Mouse (Mus musculus) ES-Bruce4 (cell line): ENCODE results near the gene Rundc3a. TPM values are rescaled to one million over a fixed set of nuclear protein-coding genes. Genes with fewer than 3 reads are reported as not detected.

Source experiments
- H3K27ac ChIP-seq: 2 replicates; pipeline ENCODE4 v1.5.1; 2012; ENCODE audit warnings: low read length, inconsistent platforms; ENCODE audit not compliant: insufficient read depth
- H3K27me3 ChIP-seq: 2 replicates; pipeline ENCODE4 v1.6.1; 2012; ENCODE audit warnings: mild to moderate bottlenecking, low read length, inconsistent platforms; ENCODE audit not compliant: control insufficient read depth, poor library complexity, insufficient read depth, severe bottlenecking
- H3K36me3 ChIP-seq: 2 replicates; pipeline ENCODE4 v1.6.1; 2012; ENCODE audit warnings: inconsistent platforms, mild to moderate bottlenecking, low read length, moderate library complexity; ENCODE audit not compliant: control insufficient read depth, poor library complexity, insufficient read depth, severe bottlenecking
- H3K4me1 ChIP-seq: one replicate; pipeline ENCODE4 v1.8.1; 2011; ENCODE audit warnings: low read length; ENCODE audit not compliant: control insufficient read depth, insufficient read depth
- H3K4me3 ChIP-seq: 2 replicates; pipeline ENCODE4 v1.5.1; 2011; ENCODE audit warnings: low read depth, mild to moderate bottlenecking, low read length
- H3K9ac ChIP-seq: 2 replicates; pipeline ENCODE4 v1.6.1; 2012; ENCODE audit warnings: low read depth, mild to moderate bottlenecking, inconsistent platforms; ENCODE audit not compliant: poor library complexity, severe bottlenecking
- H3K9me3 ChIP-seq: replicated peaks from 2 replicates; pipeline ENCODE4 v1.6.1; 2012; ENCODE audit warnings: mild to moderate bottlenecking, low read length, inconsistent platforms; ENCODE audit not compliant: control insufficient read depth, poor library complexity, insufficient read depth, severe bottlenecking
- CTCF ChIP-seq: IDR thresholded peaks from one replicate; pipeline ENCODE4 v1.8.1; 2011; ENCODE audit warnings: low read depth, low read length
- EP300 ChIP-seq: IDR thresholded peaks from 2 replicates; pipeline ENCODE4 v1.6.1; 2011; ENCODE audit warnings: low read depth, low read length; ENCODE audit not compliant: insufficient read depth
- POLR2A ChIP-seq: IDR thresholded peaks from one replicate; pipeline ENCODE4 v1.8.1; 2011; ENCODE audit warnings: low read length; ENCODE audit not compliant: insufficient read depth
- polyA plus RNA-seq: library from polyadenylated mRNA; stranded (reverse); fragments of >200 nt; gene quantifications from 2 replicates; pipeline ENCODE4 v1.2.4, GENCODE M21; 2011; ENCODE audit warnings: low read depth; ENCODE audit not compliant: missing spikeins, insufficient read depth, insufficient read length

Rundc3a gene
- 7.0 and 9.5 TPM in 2 replicates for polyA plus RNA-seq

DNA sequence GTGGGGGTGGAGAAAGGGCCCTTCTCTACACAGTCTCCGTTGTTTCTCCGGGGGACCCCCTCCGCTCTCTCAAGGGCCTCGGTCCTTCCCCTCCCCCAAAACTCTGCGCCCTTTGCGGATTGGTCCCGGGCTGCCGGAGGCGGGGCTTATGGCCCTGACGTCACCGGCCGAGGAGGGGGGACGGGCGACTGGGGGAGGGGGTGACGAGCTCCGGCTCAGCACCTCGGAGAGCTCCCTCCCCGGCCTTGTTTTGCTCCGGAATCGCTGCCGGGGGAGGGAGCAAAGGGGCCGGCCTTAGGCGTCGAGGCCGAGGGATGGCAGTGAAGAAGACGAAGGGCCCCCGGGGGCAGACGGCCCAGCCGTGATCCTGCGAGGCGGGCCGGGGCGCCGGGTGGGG lies at the start of gene Rundc3a:
Gene Rundc3a, plus strand, starts transcription at position 166 of the 397 bp plus-strand sequence.
- H3K9ac ChIP-seq: peak within 1 kb of the TSS; percentile 37
- TF ChIP-seq EP300 (no peak), POLR2A (peak; percentile 19), CTCF (no peak)
- no peaks in the 10 kb centered on the region for H3K9me3 ChIP-seq
- no peaks in the 10 kb centered on the region for H3K36me3 ChIP-seq
- H3K4me3 ChIP-seq: peak within 1 kb of the TSS; percentile 80
- H3K27ac ChIP-seq: peak within 1 kb of the TSS; percentile 51
- no peaks in the 10 kb centered on the region for H3K27me3 ChIP-seq
- peaks cover 5% of the 10 kb centered on the region for H3K4me1 ChIP-seq

DNA sequence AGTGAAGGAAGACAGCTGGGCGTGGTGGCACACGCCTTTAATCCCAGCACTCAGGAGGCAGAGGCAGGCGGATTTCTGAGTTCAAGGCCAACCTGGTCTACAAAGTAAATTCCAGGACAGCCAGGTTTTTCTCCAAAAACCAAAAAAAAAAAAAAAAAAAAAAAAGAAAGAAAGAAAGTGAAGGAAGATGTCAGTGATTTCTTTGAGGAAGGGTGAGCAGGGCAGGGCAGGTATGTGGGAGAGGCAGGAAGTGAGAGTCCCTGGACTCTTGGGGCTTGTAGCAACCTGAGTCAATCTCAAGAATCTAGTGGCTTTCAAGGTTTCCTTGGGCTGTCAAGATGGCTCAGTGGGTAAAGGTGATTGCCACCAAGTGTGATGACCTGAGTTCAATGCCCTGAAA lies 48.7 kb upstream of the Rundc3a start:
- H3K27ac ChIP-seq: no peak overlapping the region
- H3K27me3 ChIP-seq: no peaks in the 10 kb centered on the region
- peaks cover 2% of the 10 kb centered on the region for H3K4me1 ChIP-seq
- no peak overlapping the region for H3K4me3 ChIP-seq
- H3K9ac ChIP-seq: no peak overlapping the region
- TF ChIP-seq EP300: no peak
- no peak for TF ChIP-seq CTCF
- TF ChIP-seq POLR2A: no peak
- no peaks in the 10 kb centered on the region for H3K36me3 ChIP-seq
- no peaks in the 10 kb centered on the region for H3K9me3 ChIP-seq

DNA sequence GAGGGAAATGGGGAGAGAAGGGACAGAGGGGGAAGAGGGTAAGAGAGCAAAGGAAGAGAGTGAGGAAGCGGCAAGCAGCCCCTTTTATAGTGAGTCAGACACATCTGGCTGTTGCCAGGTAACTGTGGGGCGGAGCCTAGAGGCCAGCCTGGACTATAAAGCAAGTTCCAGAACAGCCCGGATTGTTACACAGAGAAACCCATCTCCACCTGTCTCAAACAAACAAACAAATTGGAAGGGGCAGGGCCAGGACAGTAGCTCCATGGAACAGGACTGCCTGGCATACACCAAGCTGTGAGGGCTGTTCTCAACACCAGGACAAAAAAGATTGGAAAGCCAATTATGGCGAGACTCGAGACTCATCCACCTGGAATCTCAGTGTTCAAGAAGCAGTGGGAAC lies 46.3 kb upstream of the Rundc3a start:
- peaks cover 4% of the 10 kb centered on the region for H3K4me1 ChIP-seq
- no peak overlapping the region for H3K27ac ChIP-seq
- H3K9me3 ChIP-seq: no peaks in the 10 kb centered on the region
- H3K27me3 ChIP-seq: no peaks in the 10 kb centered on the region
- TF ChIP-seq CTCF (no peak), POLR2A (no peak), EP300 (no peak)
- no peaks in the 10 kb centered on the region for H3K36me3 ChIP-seq
- H3K4me3 ChIP-seq: no peak overlapping the region
- no peak overlapping the region for H3K9ac ChIP-seq

DNA sequence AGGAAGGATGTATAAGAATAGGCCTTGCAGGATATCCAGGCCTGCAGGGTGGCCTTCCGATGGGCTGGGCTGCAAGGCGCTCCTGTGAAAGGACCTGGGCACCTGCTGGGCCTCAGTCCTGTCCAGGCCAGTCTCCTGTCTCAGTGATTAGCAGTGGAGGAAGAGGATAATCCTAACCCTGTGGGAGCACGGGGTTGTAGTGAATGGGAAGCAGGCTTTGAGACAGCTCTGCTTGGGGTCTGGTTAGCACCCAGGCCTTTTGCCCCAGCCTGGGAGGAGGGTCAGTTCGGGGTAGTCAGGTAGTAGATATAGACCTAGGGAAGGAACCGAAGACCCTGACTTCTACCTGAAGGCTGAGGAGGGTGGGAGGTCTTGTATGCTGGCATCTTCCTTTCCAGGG lies 45.5 kb upstream of the Rundc3a start:
- no peak overlapping the region for H3K9ac ChIP-seq
- H3K36me3 ChIP-seq: no peaks in the 10 kb centered on the region
- H3K9me3 ChIP-seq: no peaks in the 10 kb centered on the region
- H3K4me1 ChIP-seq: peaks cover 7% of the 10 kb centered on the region
- TF ChIP-seq EP300: no peak
- no peak for TF ChIP-seq CTCF
- H3K27me3 ChIP-seq: no peaks in the 10 kb centered on the region
- no peak overlapping the region for H3K27ac ChIP-seq
- no peak overlapping the region for H3K4me3 ChIP-seq

DNA sequence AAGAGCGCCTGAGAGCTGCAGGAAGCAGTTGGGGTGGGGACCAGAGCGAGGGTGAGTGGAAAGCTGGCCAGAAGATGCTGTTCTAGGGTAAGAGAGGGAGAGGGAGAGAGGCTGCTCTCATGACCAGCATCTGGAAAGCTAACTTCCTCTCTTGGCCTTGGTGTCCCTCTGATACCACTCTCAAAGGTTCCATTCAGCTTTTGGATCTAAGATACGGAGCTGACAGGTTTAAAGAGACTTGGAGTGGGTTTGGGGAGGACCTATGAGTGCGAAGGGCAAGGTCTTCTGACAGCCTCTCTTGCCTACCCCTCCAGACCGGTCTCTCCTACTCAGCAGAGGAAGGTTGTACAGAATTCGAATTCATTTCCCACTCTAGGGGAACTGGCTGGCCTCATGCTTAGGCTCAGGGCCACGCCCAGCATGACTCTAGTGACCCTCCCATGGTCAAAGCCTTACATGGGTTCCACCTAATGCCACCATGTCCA lies 45.1 kb upstream of the Rundc3a start:
- H3K27ac ChIP-seq: no peak overlapping the region
- H3K9me3 ChIP-seq: no peaks in the 10 kb centered on the region
- no peak for TF ChIP-seq EP300
- no peak for TF ChIP-seq CTCF
- no peak for TF ChIP-seq POLR2A

DNA sequence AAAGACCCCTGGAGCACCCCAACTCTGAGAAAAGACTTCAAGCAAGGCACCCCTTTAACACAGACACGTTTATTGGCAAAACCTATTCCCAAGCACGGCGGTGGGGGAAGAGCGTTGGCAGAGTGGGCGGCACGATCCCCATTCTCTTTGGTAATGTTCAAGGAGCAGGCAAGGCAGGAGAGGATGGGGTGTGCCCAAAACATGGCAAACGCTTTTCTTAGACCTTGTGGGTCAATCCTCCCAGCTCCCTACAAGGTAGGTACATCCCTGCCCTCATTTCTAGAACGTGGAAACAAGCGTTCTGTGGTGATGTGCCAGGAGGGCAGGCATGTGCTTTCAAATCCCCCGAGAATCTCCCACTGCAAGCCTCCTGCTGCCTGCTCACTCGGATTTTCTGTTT lies 44.4 kb upstream of the Rundc3a start:
- TF ChIP-seq EP300: no peak
- TF ChIP-seq POLR2A: no peak
- TF ChIP-seq CTCF: no peak
- H3K36me3 ChIP-seq: no peaks in the 10 kb centered on the region
- peaks cover 11% of the 10 kb centered on the region for H3K4me1 ChIP-seq
- H3K27ac ChIP-seq: no peak overlapping the region
- H3K9me3 ChIP-seq: no peaks in the 10 kb centered on the region
- H3K9ac ChIP-seq: no peak overlapping the region
- no peak overlapping the region for H3K4me3 ChIP-seq
- H3K27me3 ChIP-seq: no peaks in the 10 kb centered on the region

More for the DNA sequence above, 45.1 kb upstream of the Rundc3a start:
- Histone ChIP-seq H3K4me1 (peaks cover 11% of the 10 kb centered on the region), H3K9ac (no peak overlapping the region), H3K27me3 (no peaks in the 10 kb centered on the region), H3K36me3 (no peaks in the 10 kb centered on the region), H3K4me3 (no peak overlapping the region)
